Mouse (Mus musculus): ENCODE results near the gene Isca1. TPM values are rescaled to one million over a fixed set of nuclear protein-coding genes. Genes with fewer than 3 reads are reported as not detected.

Isca1 gene
- polyA plus RNA-seq, 1 experiment from 2014 or later, result 213 TPM

- Histone ChIP-seq H3K27ac (replicated peaks in 1 of 2; ENCODE audit: control insufficient read depth in 1 of 2, insufficient read depth in 1 of 2, low read depth in 2 of 2, low read length in 2 of 2) (no peak overlapping the region), H3K9ac (ENCODE audit: low read length) (no peak overlapping the region), H3K4me1 (ENCODE audit: control insufficient read depth in 2 of 2, insufficient read depth in 2 of 2, low read length in 2 of 2) (no peaks in the 10 kb centered on the region), H3K36me3 (ENCODE audit: control insufficient read depth, insufficient read depth, low read length) (peaks cover 15% of the 10 kb centered on the region), H3K4me3 (ENCODE audit: control insufficient read depth in 1 of 2, insufficient read depth in 1 of 2, low read depth in 1 of 2, low read length in 2 of 2) (no peak overlapping the region), H3K9me3 (ENCODE audit: control insufficient read depth, low read length) (no peaks in the 10 kb centered on the region), H3K4me2 (ENCODE audit: low read length) (no peak overlapping the region), H3K27me3 (ENCODE audit: control insufficient read depth, insufficient read depth, low read length) (no peaks in the 10 kb centered on the region)
- 60% methylated on average over 12 of the region's 12 CpGs for WGBS
- no peak for ATAC-seq (ENCODE audit: insufficient number of reproducible peaks, insufficient read depth, low FRiP score, low read depth)
Measured at GRCm38 (mm10) chr13:59750310-59750709, 19.3 kb downstream of the Isca1 start.

GRCm38 (mm10) chr13:59746711-59747110 is 22.9 kb downstream of the Isca1 start, which contains the start of gene 1700014D04Rik:
TSS of gene 1700014D04Rik (minus strand) at chr13:59746752.
- H3K4me1 ChIP-seq (ENCODE audit: control insufficient read depth in 2 of 2, insufficient read depth in 2 of 2, low read length in 2 of 2), result no peaks in the 10 kb centered on the region
- H3K9me3 ChIP-seq (ENCODE audit: control insufficient read depth, low read length), result no peaks in the 10 kb centered on the region
- H3K27me3 ChIP-seq (ENCODE audit: control insufficient read depth, insufficient read depth, low read length), result no peaks in the 10 kb centered on the region
- H3K9ac ChIP-seq (ENCODE audit: low read length), result no peak within 1 kb of the TSS
- H3K27ac ChIP-seq (replicated peaks in 1 of 2; ENCODE audit: control insufficient read depth in 1 of 2, insufficient read depth in 1 of 2, low read depth in 2 of 2, low read length in 2 of 2), result no peak within 1 kb of the TSS
- ATAC-seq (ENCODE audit: insufficient number of reproducible peaks, insufficient read depth, low FRiP score, low read depth), result 0 out of 2 replicates have a peak, but pooled peaks have one; percentile 36
- no peak within 1 kb of the TSS for H3K4me2 ChIP-seq (ENCODE audit: low read length)
- WGBS, result 79% methylated on average over 9 of the region's 9 CpGs
- H3K4me3 ChIP-seq (ENCODE audit: control insufficient read depth in 1 of 2, insufficient read depth in 1 of 2, low read depth in 1 of 2, low read length in 2 of 2), result no peak within 1 kb of the TSS
- no peaks in the 10 kb centered on the region for H3K36me3 ChIP-seq (ENCODE audit: control insufficient read depth, insufficient read depth, low read length)

GRCm38 (mm10) chr13:59746164-59746563 is 23.4 kb downstream of the Isca1 start:
- H3K27me3 ChIP-seq (ENCODE audit: control insufficient read depth, insufficient read depth, low read length), result no peaks in the 10 kb centered on the region
- H3K4me1 ChIP-seq (ENCODE audit: control insufficient read depth in 2 of 2, insufficient read depth in 2 of 2, low read length in 2 of 2), result peaks cover 0 to 2% of the 10 kb centered on the region in 2 experiments; a peak in 1 of 4 replicates
- H3K4me3 ChIP-seq (ENCODE audit: control insufficient read depth in 1 of 2, insufficient read depth in 1 of 2, low read depth in 1 of 2, low read length in 2 of 2), result no peak overlapping the region
- no peaks in the 10 kb centered on the region for H3K36me3 ChIP-seq (ENCODE audit: control insufficient read depth, insufficient read depth, low read length)
- H3K4me2 ChIP-seq (ENCODE audit: low read length), result no peak overlapping the region
- H3K9me3 ChIP-seq (ENCODE audit: control insufficient read depth, low read length), result no peaks in the 10 kb centered on the region
- 61% methylated on average over 6 of the region's 6 CpGs for WGBS
- no peak for ATAC-seq (ENCODE audit: insufficient number of reproducible peaks, insufficient read depth, low FRiP score, low read depth)
- H3K27ac ChIP-seq (replicated peaks in 1 of 2; ENCODE audit: control insufficient read depth in 1 of 2, insufficient read depth in 1 of 2, low read depth in 2 of 2, low read length in 2 of 2), result no peak overlapping the region
- H3K9ac ChIP-seq (ENCODE audit: low read length), result no peak overlapping the region

- WGBS, result 66% methylated on average over 6 of the region's 6 CpGs
- no peak overlapping the region for H3K4me2 ChIP-seq (ENCODE audit: low read length)
- H3K4me3 ChIP-seq (ENCODE audit: control insufficient read depth in 1 of 2, insufficient read depth in 1 of 2, low read depth in 1 of 2, low read length in 2 of 2), result no peak overlapping the region
- no peaks in the 10 kb centered on the region for H3K36me3 ChIP-seq (ENCODE audit: control insufficient read depth, insufficient read depth, low read length)
- H3K4me1 ChIP-seq (ENCODE audit: control insufficient read depth in 2 of 2, insufficient read depth in 2 of 2, low read length in 2 of 2), result peaks cover 0 to 5% of the 10 kb centered on the region in 2 experiments; a peak in 1 of 4 replicates
- no peaks in the 10 kb centered on the region for H3K27me3 ChIP-seq (ENCODE audit: control insufficient read depth, insufficient read depth, low read length)
- no peak for ATAC-seq (ENCODE audit: insufficient number of reproducible peaks, insufficient read depth, low FRiP score, low read depth)
- no peak overlapping the region for H3K9ac ChIP-seq (ENCODE audit: low read length)
- no peak overlapping the region for H3K27ac ChIP-seq (replicated peaks in 1 of 2; ENCODE audit: control insufficient read depth in 1 of 2, insufficient read depth in 1 of 2, low read depth in 2 of 2, low read length in 2 of 2)
- no peaks in the 10 kb centered on the region for H3K9me3 ChIP-seq (ENCODE audit: control insufficient read depth, low read length)
Measured at GRCm38 (mm10) chr13:59745462-59745861, 24.1 kb downstream of the Isca1 start.

- ATAC-seq (ENCODE audit: insufficient number of reproducible peaks, insufficient read depth, low FRiP score, low read depth), result no peak
- H3K27ac ChIP-seq (replicated peaks in 1 of 2; ENCODE audit: control insufficient read depth in 1 of 2, insufficient read depth in 1 of 2, low read depth in 2 of 2, low read length in 2 of 2), result no peak overlapping the region
- peaks cover 0 to 5% of the 10 kb centered on the region in 2 experiments; a peak in 1 of 4 replicates for H3K4me1 ChIP-seq (ENCODE audit: control insufficient read depth in 2 of 2, insufficient read depth in 2 of 2, low read length in 2 of 2)
- H3K36me3 ChIP-seq (ENCODE audit: control insufficient read depth, insufficient read depth, low read length), result no peaks in the 10 kb centered on the region
- no peaks in the 10 kb centered on the region for H3K27me3 ChIP-seq (ENCODE audit: control insufficient read depth, insufficient read depth, low read length)
- no peak overlapping the region for H3K4me3 ChIP-seq (ENCODE audit: control insufficient read depth in 1 of 2, insufficient read depth in 1 of 2, low read depth in 1 of 2, low read length in 2 of 2)
- H3K9ac ChIP-seq (ENCODE audit: low read length), result no peak overlapping the region
- H3K9me3 ChIP-seq (ENCODE audit: control insufficient read depth, low read length), result no peaks in the 10 kb centered on the region
- H3K4me2 ChIP-seq (ENCODE audit: low read length), result no peak overlapping the region
- 67% methylated on average over 10 of the region's 10 CpGs for WGBS
Measured at GRCm38 (mm10) chr13:59741697-59742096, 27.9 kb downstream of the Isca1 start.

GRCm38 (mm10) chr13:59741096-59741495 is 28.5 kb downstream of the Isca1 start:
- ATAC-seq (ENCODE audit: insufficient number of reproducible peaks, insufficient read depth, low FRiP score, low read depth), result no peak
- H3K36me3 ChIP-seq (ENCODE audit: control insufficient read depth, insufficient read depth, low read length), result no peaks in the 10 kb centered on the region
- WGBS, result 60% methylated on average over 11 of the region's 11 CpGs

GRCm38 (mm10) chr13:59739397-59739796 is 30.2 kb downstream of the Isca1 start:
- Histone ChIP-seq H3K27ac (replicated peaks in 1 of 2; ENCODE audit: control insufficient read depth in 1 of 2, insufficient read depth in 1 of 2, low read depth in 2 of 2, low read length in 2 of 2) (no peak overlapping the region), H3K4me1 (ENCODE audit: control insufficient read depth in 2 of 2, insufficient read depth in 2 of 2, low read length in 2 of 2) (peaks cover 0 to 5% of the 10 kb centered on the region in 2 experiments; a peak in 1 of 4 replicates), H3K4me3 (ENCODE audit: control insufficient read depth in 1 of 2, insufficient read depth in 1 of 2, low read depth in 1 of 2, low read length in 2 of 2) (no peak overlapping the region), H3K9me3 (ENCODE audit: control insufficient read depth, low read length) (no peaks in the 10 kb centered on the region), H3K36me3 (ENCODE audit: control insufficient read depth, insufficient read depth, low read length) (no peaks in the 10 kb centered on the region), H3K9ac (ENCODE audit: low read length) (no peak overlapping the region), H3K27me3 (ENCODE audit: control insufficient read depth, insufficient read depth, low read length) (no peaks in the 10 kb centered on the region), H3K4me2 (ENCODE audit: low read length) (no peak overlapping the region)
- WGBS, result 82% methylated on average over 4 of the region's 4 CpGs
- no peak for ATAC-seq (ENCODE audit: insufficient number of reproducible peaks, insufficient read depth, low FRiP score, low read depth)

More at GRCm38 (mm10) chr13:59741096-59741495, 28.5 kb downstream of the Isca1 start:
- H3K9me3 ChIP-seq (ENCODE audit: control insufficient read depth, low read length), result no peaks in the 10 kb centered on the region
- no peak overlapping the region for H3K9ac ChIP-seq (ENCODE audit: low read length)
- peaks cover 0 to 5% of the 10 kb centered on the region in 2 experiments; a peak in 1 of 4 replicates for H3K4me1 ChIP-seq (ENCODE audit: control insufficient read depth in 2 of 2, insufficient read depth in 2 of 2, low read length in 2 of 2)
- H3K27me3 ChIP-seq (ENCODE audit: control insufficient read depth, insufficient read depth, low read length), result no peaks in the 10 kb centered on the region
- no peak overlapping the region for H3K27ac ChIP-seq (replicated peaks in 1 of 2; ENCODE audit: control insufficient read depth in 1 of 2, insufficient read depth in 1 of 2, low read depth in 2 of 2, low read length in 2 of 2)
- no peak overlapping the region for H3K4me2 ChIP-seq (ENCODE audit: low read length)
- H3K4me3 ChIP-seq (ENCODE audit: control insufficient read depth in 1 of 2, insufficient read depth in 1 of 2, low read depth in 1 of 2, low read length in 2 of 2), result no peak overlapping the region

GRCm38 (mm10) chr13:59738455-59738854 is 31.2 kb downstream of the Isca1 start:
- Histone ChIP-seq H3K9me3 (ENCODE audit: control insufficient read depth, low read length) (no peaks in the 10 kb centered on the region), H3K4me2 (ENCODE audit: low read length) (no peak overlapping the region), H3K36me3 (ENCODE audit: control insufficient read depth, insufficient read depth, low read length) (no peaks in the 10 kb centered on the region), H3K9ac (ENCODE audit: low read length) (no peak overlapping the region), H3K27me3 (ENCODE audit: control insufficient read depth, insufficient read depth, low read length) (no peaks in the 10 kb centered on the region), H3K4me1 (ENCODE audit: control insufficient read depth in 2 of 2, insufficient read depth in 2 of 2, low read length in 2 of 2) (peaks cover 0 to 5% of the 10 kb centered on the region in 2 experiments; a peak in 1 of 4 replicates), H3K4me3 (ENCODE audit: control insufficient read depth in 1 of 2, insufficient read depth in 1 of 2, low read depth in 1 of 2, low read length in 2 of 2) (no peak overlapping the region), H3K27ac (replicated peaks in 1 of 2; ENCODE audit: control insufficient read depth in 1 of 2, insufficient read depth in 1 of 2, low read depth in 2 of 2, low read length in 2 of 2) (no peak overlapping the region)
- no peak for ATAC-seq (ENCODE audit: insufficient number of reproducible peaks, insufficient read depth, low FRiP score, low read depth)
- 88% methylated on average over 2 of the region's 2 CpGs for WGBS
